Mouse (Mus musculus) kidney, adult 18-20 months (tissue): Measurements from ENCODE around the gene Ngfr.

ENCODE experiments used
- DNase-seq: peaks from one replicate; pipeline ENCODE4 v3.0.0; 2021

The Ngfr gene

GRCm38 (mm10) chr11:95594686-95595212 lies 7.2 kb upstream of the Ngfr start:
- DNase-seq = no peak

GRCm38 (mm10) chr11:95593501-95593900 lies 6.0 kb upstream of the Ngfr start:
- no peak for DNase-seq

GRCm38 (mm10) chr11:95592691-95593090 lies 5.2 kb upstream of the Ngfr start:
- no peak for DNase-seq

GRCm38 (mm10) chr11:95589195-95589594 lies 1.7 kb upstream of the Ngfr start:
- no peak for DNase-seq

GRCm38 (mm10) chr11:95586751-95587422 lies 648 bp downstream of the Ngfr start:
- no peak for DNase-seq

GRCm38 (mm10) chr11:95586184-95586583 lies 1.4 kb downstream of the Ngfr start:
- peak; percentile 83 for DNase-seq

GRCm38 (mm10) chr11:95585684-95586083 lies 1.9 kb downstream of the Ngfr start:
- no peak for DNase-seq

GRCm38 (mm10) chr11:95585281-95585680 lies 2.3 kb downstream of the Ngfr start:
- peak; percentile 73 for DNase-seq

GRCm38 (mm10) chr11:95584651-95585050 lies 2.9 kb downstream of the Ngfr start:
- DNase-seq = no peak

- DNase-seq = no peak
These were observed 4.1 kb downstream of the Ngfr start for GRCm38 (mm10) chr11:95583396-95583795.

- no peak for DNase-seq
These were observed 5.3 kb downstream of the Ngfr start for GRCm38 (mm10) chr11:95582193-95582592.

GRCm38 (mm10) chr11:95579455-95579854 lies 8.1 kb downstream of the Ngfr start:
- no peak for DNase-seq

- DNase-seq = peak; percentile 33
These were observed 9.6 kb downstream of the Ngfr start for GRCm38 (mm10) chr11:95577776-95578446.

GRCm38 (mm10) chr11:95576299-95576698 lies 11.2 kb downstream of the Ngfr start:
- DNase-seq = no peak

- no peak for DNase-seq
These were observed 11.7 kb downstream of the Ngfr start for GRCm38 (mm10) chr11:95575791-95576190.

GRCm38 (mm10) chr11:95574786-95575334 lies 12.7 kb downstream of the Ngfr start:
- no peak for DNase-seq

GRCm38 (mm10) chr11:95572227-95572626 lies 15.3 kb downstream of the Ngfr start:
- DNase-seq = no peak

GRCm38 (mm10) chr11:95571755-95572154 lies 15.8 kb downstream of the Ngfr start:
- no peak for DNase-seq

- no peak for DNase-seq
These were observed 16.5 kb downstream of the Ngfr start for GRCm38 (mm10) chr11:95570827-95571619.

GRCm38 (mm10) chr11:95569908-95570307 lies 17.6 kb downstream of the Ngfr start:
- DNase-seq = no peak

- DNase-seq = no peak
These were observed 19.4 kb downstream of the Ngfr start for GRCm38 (mm10) chr11:95567936-95568715.

- DNase-seq = no peak
These were observed 20.2 kb downstream of the Ngfr start for GRCm38 (mm10) chr11:95567366-95567765.
